Mouse (Mus musculus) embryo, embryonic 11.5 days (tissue): Measurements from ENCODE around the gene Ddx28.
A peak's percentile ranks its signal among the peaks of the same experiment; 100 is the strongest.

ENCODE experiments used
- DNase-seq: peaks from one replicate; pipeline ENCODE4 v3.0.0-alpha.2; 2012; ENCODE audit warnings: low read depth, low spot score

Gene Ddx28

DNA sequence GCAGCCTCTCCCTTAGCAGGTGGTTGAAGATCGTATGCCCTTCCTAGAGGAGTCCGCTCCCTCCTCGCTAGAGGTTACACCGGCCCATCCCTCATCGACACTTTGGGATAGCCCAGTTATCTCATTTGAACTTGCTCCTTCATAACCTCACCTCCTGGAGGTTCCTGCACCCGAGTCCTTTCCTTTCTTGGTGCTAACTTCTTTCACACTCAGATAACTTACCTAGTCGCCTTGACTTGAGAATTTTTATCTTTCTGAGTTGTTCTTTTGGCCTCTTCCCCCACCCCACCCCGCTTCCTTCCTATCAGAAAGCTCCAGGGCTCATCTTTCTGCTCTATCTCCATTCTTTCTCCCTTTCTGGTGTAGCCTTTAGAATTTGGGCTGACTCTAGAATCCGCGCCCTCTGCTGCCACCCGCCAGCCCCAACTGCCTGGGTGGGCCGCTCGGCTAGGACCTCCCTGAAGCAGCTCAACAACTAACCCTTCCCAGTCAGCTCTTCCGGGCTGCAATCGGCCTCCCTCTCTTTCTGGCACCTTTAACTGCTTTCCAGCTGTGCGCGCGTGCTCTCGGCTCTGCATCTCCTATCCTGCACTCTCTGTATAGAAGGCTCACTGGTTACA, 44.9 kb downstream of the Ddx28 start:
- DNase-seq = no peak

DNA sequence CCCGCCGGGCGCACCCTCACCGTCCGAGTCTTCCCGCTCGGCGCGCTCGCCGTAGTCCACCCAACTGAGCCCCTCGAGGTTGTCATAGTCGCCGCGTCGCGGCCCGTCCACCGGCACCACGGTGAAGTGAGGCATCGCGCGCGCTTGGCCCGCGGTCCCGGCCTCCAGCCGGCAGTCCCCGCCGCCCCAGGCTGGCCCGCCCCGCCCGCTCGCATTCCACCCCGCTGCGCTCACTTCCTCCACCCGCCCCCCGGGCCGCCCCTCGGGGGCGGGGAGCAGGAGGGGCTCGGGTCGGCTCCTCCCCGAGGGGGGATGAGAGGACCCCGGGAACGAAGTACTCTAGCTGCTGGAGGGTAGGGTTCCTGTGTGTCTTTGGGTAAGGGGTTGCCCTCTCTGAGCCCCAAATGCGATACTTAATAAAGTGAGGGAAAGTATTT, 45.8 kb downstream of the Ddx28 start, which contains the start of gene Slc12a4:
Gene Slc12a4, minus strand, starts transcription at position 193 of the 437 bp plus-strand sequence.
- DNase-seq = peak; percentile 69

- peak; percentile 19 for DNase-seq
These were observed 46.3 kb downstream of the Ddx28 start for GRCm38 (mm10) chr8:105965266-105965904.

DNA sequence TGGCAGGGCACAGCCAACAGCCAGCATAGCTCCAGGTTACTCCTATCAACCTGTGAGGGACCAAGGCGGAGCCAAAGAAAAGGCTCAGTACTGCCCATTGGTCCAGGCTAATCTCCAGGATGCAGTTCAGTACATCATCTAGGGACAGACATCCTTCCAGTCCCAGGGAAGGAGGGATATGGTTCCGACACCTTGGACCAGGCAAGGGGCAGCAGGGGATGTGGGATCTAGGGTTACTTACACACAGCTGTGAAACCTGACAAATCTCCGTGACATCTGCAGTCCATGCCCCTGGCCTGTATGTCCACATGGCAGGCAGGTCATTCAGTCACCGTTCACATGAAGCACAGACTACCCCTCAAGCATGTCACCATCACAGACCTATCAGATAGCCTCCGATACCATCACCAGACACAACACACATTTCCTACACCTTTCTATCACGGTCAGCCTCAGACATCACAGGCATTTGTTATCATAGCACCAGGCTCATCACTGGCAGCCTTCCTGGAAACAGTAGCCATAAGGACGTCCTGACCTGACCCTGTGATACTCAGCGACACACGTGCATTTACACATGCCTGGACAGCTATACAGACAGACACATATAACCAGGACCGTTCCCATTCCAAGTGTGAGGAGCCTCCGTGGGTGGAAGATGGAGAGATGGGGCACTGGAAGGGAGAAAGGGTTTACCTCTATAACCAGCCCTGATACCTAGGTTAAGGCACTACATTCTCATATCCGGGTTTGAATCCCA, 47.0 kb downstream of the Ddx28 start:
- DNase-seq = no peak

- DNase-seq = no peak
These were observed 50.1 kb downstream of the Ddx28 start for GRCm38 (mm10) chr8:105961536-105961935.

DNA sequence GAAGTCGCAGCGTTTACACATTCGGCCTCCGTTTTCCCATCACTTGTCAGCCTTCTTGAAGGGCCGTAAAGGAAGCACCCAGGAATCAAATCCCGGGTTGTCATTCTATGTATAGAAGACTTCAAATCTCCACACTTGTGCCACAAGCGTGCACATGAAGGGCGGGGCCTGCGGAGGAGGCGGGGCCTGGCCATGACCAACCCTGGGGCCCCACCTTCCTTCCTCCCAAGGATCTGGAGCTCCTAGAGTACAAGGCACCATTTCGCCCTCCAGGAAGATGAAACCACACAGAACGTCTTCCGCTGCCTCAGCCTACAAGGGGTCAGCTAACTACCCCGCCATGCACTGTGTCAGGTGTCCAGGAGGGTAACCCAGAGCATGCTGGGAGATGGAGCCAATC, 50.6 kb downstream of the Ddx28 start:
- DNase-seq = no peak
